Comparison of ENCODE assay signal across 7 mouse cellular contexts in the genomic region with DNA sequence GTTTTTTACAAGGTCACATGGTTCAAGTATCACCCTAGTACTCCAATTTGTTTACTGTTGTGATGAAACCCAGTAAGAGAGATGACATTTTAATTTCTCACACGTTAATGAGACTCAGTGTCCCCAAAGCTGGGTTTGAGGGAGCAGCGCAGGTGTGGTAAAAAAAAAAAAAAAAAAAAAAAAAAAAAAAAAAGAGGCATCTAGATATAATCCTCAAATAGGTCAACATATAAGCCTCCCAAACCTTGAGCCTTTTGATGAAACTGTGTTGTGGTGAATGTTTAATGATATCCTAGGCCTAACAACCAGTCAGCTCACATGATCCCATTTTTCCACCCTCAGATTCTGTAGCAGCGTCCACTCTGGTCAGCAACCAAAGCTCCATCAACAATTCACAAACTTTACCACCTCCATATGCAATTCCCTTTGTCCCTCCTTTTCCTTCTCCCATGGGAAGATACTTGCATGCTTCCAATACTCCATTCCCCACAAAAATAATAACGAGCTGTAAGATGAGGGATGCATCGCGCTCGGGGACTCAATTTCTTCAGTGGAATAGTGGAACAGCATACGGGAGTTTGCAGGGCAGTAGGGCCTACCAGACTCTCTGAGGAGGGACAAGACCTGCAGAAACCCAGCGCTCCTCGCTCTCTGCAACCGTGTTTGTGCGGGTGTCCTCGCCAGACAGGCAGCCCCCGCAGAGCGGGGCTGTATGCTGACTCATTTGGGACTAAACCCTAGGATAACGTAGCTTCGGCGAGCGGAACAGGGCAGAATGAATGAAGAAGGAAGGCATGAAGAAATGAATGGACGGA. TPM values are rescaled to one million over a fixed set of nuclear protein-coding genes. Genes with fewer than 3 reads are reported as not detected.
A peak's percentile ranks its signal among the peaks of the same experiment; 100 is the strongest.
DNase-seq lines count a peak whose midpoint lies in the region; ATAC-seq lines count a peak whose summit lies in the region.

No protein-coding gene starts in this region.

- peaks cover 57% of the 10 kb centered on the region for H3K4me1 ChIP-seq in megakaryocyte, embryonic 14.5 days
- peaks cover 53% of the 10 kb centered on the region for H3K4me1 ChIP-seq in erythroblast, embryonic 14.5 days (ENCODE audit: control insufficient read depth)
- H3K4me1 ChIP-seq in limb, embryonic 13.5 days: peaks cover 20% of the 10 kb centered on the region
- peaks cover 18% of the 10 kb centered on the region for H3K4me1 ChIP-seq in stomach, embryonic 15.5 days

- DNase-seq in cerebellum, postnatal 10 days: no peak
- no peak for DNase-seq in layer of hippocampus, postnatal 36 days

- peak overlapping the region; percentile 89 for H3K4me2 ChIP-seq in limb, embryonic 13.5 days (replicated peaks)
- H3K4me2 ChIP-seq in stomach, embryonic 15.5 days: peak overlapping the region; percentile 84

- ATAC-seq in megakaryocyte, adult 5-6 weeks (ENCODE audit: poor library complexity, severe bottlenecking): no peak
- ATAC-seq in limb, embryonic 13.5 days (ENCODE audit: low FRiP score, low read depth): peak; percentile 14; the same call in 1 of the 2 replicates
- ATAC-seq in stomach, embryonic 15.5 days (ENCODE audit: insufficient read depth, low FRiP score, low read depth): no peak

- H3K9ac ChIP-seq in limb, embryonic 13.5 days: peak overlapping the region; percentile 97
- peak overlapping the region; percentile 70 for H3K9ac ChIP-seq in stomach, embryonic 15.5 days

- H3K27me3 ChIP-seq in megakaryocyte, embryonic 14.5 days (replicated peaks): no peaks in the 10 kb centered on the region
- peaks cover 3% of the 10 kb centered on the region; the same call in 1 of the 2 replicates for H3K27me3 ChIP-seq in erythroblast, embryonic 14.5 days (ENCODE audit: control insufficient read depth)
- no peaks in the 10 kb centered on the region for H3K27me3 ChIP-seq in limb, embryonic 13.5 days
- no peaks in the 10 kb centered on the region for H3K27me3 ChIP-seq in stomach, embryonic 15.5 days (replicated peaks)

- peak overlapping the region; percentile 99 for H3K4me3 ChIP-seq in megakaryocyte, embryonic 14.5 days (replicated peaks)
- peak overlapping the region; percentile 99 for H3K4me3 ChIP-seq in erythroblast, embryonic 14.5 days (replicated peaks)
- peak overlapping the region; percentile 88 for H3K4me3 ChIP-seq in limb, embryonic 13.5 days
- peak overlapping the region; percentile 66 for H3K4me3 ChIP-seq in stomach, embryonic 15.5 days (replicated peaks)

- 4% methylated on average over 20 of the region's 20 CpGs for WGBS in limb, embryonic 13.5 days
- 3% methylated on average over 20 of the region's 20 CpGs for WGBS in stomach, embryonic 15.5 days

- H3K27ac ChIP-seq in limb, embryonic 13.5 days: peak overlapping the region; percentile 98
- peak overlapping the region; percentile 97 for H3K27ac ChIP-seq in stomach, embryonic 15.5 days

- H3K9me3 ChIP-seq in megakaryocyte, embryonic 14.5 days: peaks cover 18% of the 10 kb centered on the region
- peaks cover 25% of the 10 kb centered on the region for H3K9me3 ChIP-seq in erythroblast, embryonic 14.5 days (ENCODE audit: control insufficient read depth, low read length)
- H3K9me3 ChIP-seq in limb, embryonic 13.5 days: no peaks in the 10 kb centered on the region
- no peaks in the 10 kb centered on the region for H3K9me3 ChIP-seq in stomach, embryonic 15.5 days

- peaks cover 50% of the 10 kb centered on the region for H3K36me3 ChIP-seq in megakaryocyte, embryonic 14.5 days (replicated peaks; ENCODE audit: low read length)
- H3K36me3 ChIP-seq in erythroblast, embryonic 14.5 days (ENCODE audit: control insufficient read depth): peaks cover 59% of the 10 kb centered on the region
- peaks cover 47% of the 10 kb centered on the region for H3K36me3 ChIP-seq in limb, embryonic 13.5 days
- peaks cover 18% of the 10 kb centered on the region for H3K36me3 ChIP-seq in stomach, embryonic 15.5 days

RNA-seq across cellular contexts. Expression of gene Zfp646, which starts 1.0 kb away (rescaled TPM):
- 1.0 and 6.3 TPM in 2 replicates for polyA plus RNA-seq in megakaryocyte, embryonic 14.5 days (2012; ENCODE audit: insufficient read depth, low replicate concordance)
- total RNA-seq in megakaryocyte, adult 5-6 weeks (2015): 16.4 and 22.5 TPM in 2 replicates
- total RNA-seq in megakaryocyte, adult 5-6 weeks (2017): 32.2 and 36.8 TPM in 2 replicates
- polyA plus RNA-seq in erythroblast, embryonic 14.5 days (2012): 1.3 TPM in 2 replicates
- 10.5 and 11.6 TPM in 2 replicates for polyA plus RNA-seq in limb, embryonic 13.5 days (2015; fragmentation: Nextera tagmentation; extraction: Ambion mirVana)
- polyA plus RNA-seq in stomach, embryonic 15.5 days (2015; fragmentation: Nextera tagmentation; extraction: Ambion mirVana): 9.1 and 10.9 TPM in 2 replicates
- total RNA-seq in layer of hippocampus, postnatal 36 days (2021): 10 to 100 TPM; 33.2 to 36.3 TPM

RNA-seq across cellular contexts. Expression of gene Zfp668, which starts 1.6 kb away (rescaled TPM):
- polyA plus RNA-seq in megakaryocyte, embryonic 14.5 days (2012; ENCODE audit: insufficient read depth, low replicate concordance): 9.4 and 18.0 TPM in 2 replicates
- 2.9 and 5.7 TPM in 2 replicates for total RNA-seq in megakaryocyte, adult 5-6 weeks (2015)
- total RNA-seq in megakaryocyte, adult 5-6 weeks (2017): 1.9 and 3.1 TPM in 2 replicates
- polyA plus RNA-seq in erythroblast, embryonic 14.5 days (2012): 1.3 and 1.5 TPM in 2 replicates
- 23.0 and 24.4 TPM in 2 replicates for polyA plus RNA-seq in limb, embryonic 13.5 days (2015; fragmentation: Nextera tagmentation; extraction: Ambion mirVana)
- 14.6 and 16.7 TPM in 2 replicates for polyA plus RNA-seq in stomach, embryonic 15.5 days (2015; fragmentation: Nextera tagmentation; extraction: Ambion mirVana)
- 10 to 100 TPM; 24.5 to 25.5 TPM for total RNA-seq in layer of hippocampus, postnatal 36 days (2021)

RNA-seq across cellular contexts. Expression of gene Prss53, which starts 15.8 kb away (rescaled TPM):
- polyA plus RNA-seq in megakaryocyte, embryonic 14.5 days (2012; ENCODE audit: insufficient read depth, low replicate concordance): 0.44 TPM in 1 of 2 replicates, not detected in the other
- 0.48 TPM in 1 of 2 replicates, not detected in the other for total RNA-seq in megakaryocyte, adult 5-6 weeks (2015)
- not detected in 2 replicates for total RNA-seq in megakaryocyte, adult 5-6 weeks (2017)
- 0.03 and 0.05 TPM in 2 replicates for polyA plus RNA-seq in erythroblast, embryonic 14.5 days (2012)
- 1.9 and 2.1 TPM in 2 replicates for polyA plus RNA-seq in limb, embryonic 13.5 days (2015; fragmentation: Nextera tagmentation; extraction: Ambion mirVana)
- polyA plus RNA-seq in stomach, embryonic 15.5 days (2015; fragmentation: Nextera tagmentation; extraction: Ambion mirVana): 1.7 and 1.8 TPM in 2 replicates
- total RNA-seq in layer of hippocampus, postnatal 36 days (2021): 1 to 10 TPM; 3.7 to 4.0 TPM

RNA-seq across cellular contexts. Expression of gene Gm21974, which starts 20.2 kb away (rescaled TPM):
- polyA plus RNA-seq in megakaryocyte, embryonic 14.5 days (2012; ENCODE audit: insufficient read depth, low replicate concordance): not detected in 2 replicates
- total RNA-seq in megakaryocyte, adult 5-6 weeks (2015): not detected in 2 replicates
- not detected in 2 replicates for total RNA-seq in megakaryocyte, adult 5-6 weeks (2017)
- not detected in 2 replicates for polyA plus RNA-seq in erythroblast, embryonic 14.5 days (2012)
- polyA plus RNA-seq in limb, embryonic 13.5 days (2015; fragmentation: Nextera tagmentation; extraction: Ambion mirVana): not detected in 2 replicates
- polyA plus RNA-seq in stomach, embryonic 15.5 days (2015; fragmentation: Nextera tagmentation; extraction: Ambion mirVana): not detected in 2 replicates
- total RNA-seq in layer of hippocampus, postnatal 36 days (2021): not detected

RNA-seq across cellular contexts. Expression of gene Vkorc1, which starts 20.4 kb away (rescaled TPM):
- polyA plus RNA-seq in megakaryocyte, embryonic 14.5 days (2012; ENCODE audit: insufficient read depth, low replicate concordance): 26.7 and 40.9 TPM in 2 replicates
- total RNA-seq in megakaryocyte, adult 5-6 weeks (2015): 49.9 and 59.6 TPM in 2 replicates
- 5.5 and 11.2 TPM in 2 replicates for total RNA-seq in megakaryocyte, adult 5-6 weeks (2017)
- polyA plus RNA-seq in erythroblast, embryonic 14.5 days (2012): 0.89 and 1.3 TPM in 2 replicates
- polyA plus RNA-seq in limb, embryonic 13.5 days (2015; fragmentation: Nextera tagmentation; extraction: Ambion mirVana): 159 and 174 TPM in 2 replicates
- 186 and 190 TPM in 2 replicates for polyA plus RNA-seq in stomach, embryonic 15.5 days (2015; fragmentation: Nextera tagmentation; extraction: Ambion mirVana)
- 10 to 100 TPM; 24.0 to 25.0 TPM for total RNA-seq in layer of hippocampus, postnatal 36 days (2021)
